Mouse (Mus musculus): ENCODE measurements around the gene Kctd11. TPM values are rescaled to one million over a fixed set of nuclear protein-coding genes. Genes with fewer than 3 reads are reported as not detected.

The Kctd11 gene
- polyA plus RNA-seq, 1 experiment = 19.1 TPM

GRCm38 (mm10) chr11:69901993-69902392 is 20.8 kb upstream of the Kctd11 start:
- under 1% methylated on average over 39 of the region's 39 CpGs for WGBS
- DNase-seq = no peak
- TF ChIP-seq POLR2A (IDR thresholded peaks at IDR 0.05; ENCODE audit: borderline replicate concordance, extremely low read depth, low read depth, low read length) (no peak), CTCF (IDR thresholded peaks at IDR 0.05; ENCODE audit: insufficient read depth, low read length) (no peak)
- Histone ChIP-seq H3K4me1 (ENCODE audit: control insufficient read depth, insufficient read depth, low read length) (peaks cover 3% of the 10 kb centered on the region; the same call in 1 of the 2 replicates), H3K4me3 (replicated peaks; ENCODE audit: extremely low read depth, low read depth, low read length) (peak overlapping the region; percentile 77)

GRCm38 (mm10) chr11:69901406-69901846 is 20.2 kb upstream of the Kctd11 start:
- WGBS = under 1% methylated on average over 42 of the region's 42 CpGs
- peak; percentile 91 for DNase-seq
- H3K4me3 ChIP-seq (replicated peaks; ENCODE audit: extremely low read depth, low read depth, low read length) = peak overlapping the region; percentile 77
- H3K4me1 ChIP-seq (ENCODE audit: control insufficient read depth, insufficient read depth, low read length) = peaks cover 3% of the 10 kb centered on the region; the same call in 1 of the 2 replicates
- TF ChIP-seq POLR2A (IDR thresholded peaks at IDR 0.05; ENCODE audit: borderline replicate concordance, extremely low read depth, low read depth, low read length) (peak; percentile 89; the same call in 1 of the 2 replicates), CTCF (IDR thresholded peaks at IDR 0.05; ENCODE audit: insufficient read depth, low read length) (no peak)

- H3K4me3 ChIP-seq (replicated peaks; ENCODE audit: extremely low read depth, low read depth, low read length) = peak within 1 kb of the TSS; percentile 77
- peaks cover 3% of the 10 kb centered on the region; the same call in 1 of the 2 replicates for H3K4me1 ChIP-seq (ENCODE audit: control insufficient read depth, insufficient read depth, low read length)
- DNase-seq = peak; percentile 86
- TF ChIP-seq CTCF (IDR thresholded peaks at IDR 0.05; ENCODE audit: insufficient read depth, low read length) (no peak), POLR2A (IDR thresholded peaks at IDR 0.05; ENCODE audit: borderline replicate concordance, extremely low read depth, low read depth, low read length) (peak; percentile 74; the same call in 1 of the 2 replicates)
- under 1% methylated on average over 38 of the region's 38 CpGs for WGBS
These were observed 19.5 kb upstream of the Kctd11 start, which contains the start of the genes 2810408A11Rik and Neurl4 for GRCm38 (mm10) chr11:69900471-69901405. Gene 2810408A11Rik (minus strand): TSS chr11:69900987. Gene Neurl4 (plus strand): TSS chr11:69901072.

- 33% methylated on average over 4 of the region's 4 CpGs for WGBS
- TF ChIP-seq POLR2A (IDR thresholded peaks at IDR 0.05; ENCODE audit: borderline replicate concordance, extremely low read depth, low read depth, low read length) (no peak), CTCF (IDR thresholded peaks at IDR 0.05; ENCODE audit: insufficient read depth, low read length) (no peak)
- H3K4me3 ChIP-seq (replicated peaks; ENCODE audit: extremely low read depth, low read depth, low read length) = no peak overlapping the region
- DNase-seq = no peak
- H3K4me1 ChIP-seq (ENCODE audit: control insufficient read depth, insufficient read depth, low read length) = peaks cover 3% of the 10 kb centered on the region; the same call in 1 of the 2 replicates
These were observed 18.7 kb upstream of the Kctd11 start for GRCm38 (mm10) chr11:69899870-69900269.

- Histone ChIP-seq H3K4me3 (replicated peaks; ENCODE audit: extremely low read depth, low read depth, low read length) (peak within 1 kb of the TSS; percentile 54), H3K4me1 (ENCODE audit: control insufficient read depth, insufficient read depth, low read length) (0 out of 2 replicates have a peak, but pooled peaks cover 1% of the 10 kb centered on the region)
- TF ChIP-seq POLR2A (IDR thresholded peaks at IDR 0.05; ENCODE audit: borderline replicate concordance, extremely low read depth, low read depth, low read length) = no peak
- TF ChIP-seq CTCF (IDR thresholded peaks at IDR 0.05; ENCODE audit: insufficient read depth, low read length) = no peak
- no peak for DNase-seq
- 61% methylated on average over 4 of the region's 4 CpGs for WGBS
These were observed 14.1 kb upstream of the Kctd11 start, which contains the start of gene Acap1 for GRCm38 (mm10) chr11:69895291-69895690. Gene Acap1 (minus strand): TSS chr11:69895539.

GRCm38 (mm10) chr11:69894671-69895070 is 13.5 kb upstream of the Kctd11 start:
- WGBS = 66% methylated on average over 5 of the region's 5 CpGs
- no peak for TF ChIP-seq POLR2A (IDR thresholded peaks at IDR 0.05; ENCODE audit: borderline replicate concordance, extremely low read depth, low read depth, low read length)
- no peak for TF ChIP-seq CTCF (IDR thresholded peaks at IDR 0.05; ENCODE audit: insufficient read depth, low read length)
- peak overlapping the region; percentile 54 for H3K4me3 ChIP-seq (replicated peaks; ENCODE audit: extremely low read depth, low read depth, low read length)
- DNase-seq = no peak
- H3K4me1 ChIP-seq (ENCODE audit: control insufficient read depth, insufficient read depth, low read length) = no peaks in the 10 kb centered on the region

- no peak for TF ChIP-seq CTCF (IDR thresholded peaks at IDR 0.05; ENCODE audit: insufficient read depth, low read length)
- TF ChIP-seq POLR2A (IDR thresholded peaks at IDR 0.05; ENCODE audit: borderline replicate concordance, extremely low read depth, low read depth, low read length) = no peak
- WGBS = 40% methylated on average over 4 of the region's 4 CpGs
- Histone ChIP-seq H3K4me1 (ENCODE audit: control insufficient read depth, insufficient read depth, low read length) (no peaks in the 10 kb centered on the region), H3K4me3 (replicated peaks; ENCODE audit: extremely low read depth, low read depth, low read length) (no peak overlapping the region)
- no peak for DNase-seq
These were observed 10.3 kb upstream of the Kctd11 start for GRCm38 (mm10) chr11:69891482-69891881.

GRCm38 (mm10) chr11:69886907-69887635 is 5.9 kb upstream of the Kctd11 start:
- WGBS = 66% methylated on average over 8 of the region's 8 CpGs
- no peak overlapping the region for H3K4me3 ChIP-seq (replicated peaks; ENCODE audit: extremely low read depth, low read depth, low read length)
- DNase-seq = peak; percentile 40
- H3K4me1 ChIP-seq (ENCODE audit: control insufficient read depth, insufficient read depth, low read length) = peaks cover 3% of the 10 kb centered on the region; the same call in 1 of the 2 replicates
- peak; percentile 52 for TF ChIP-seq CTCF (IDR thresholded peaks at IDR 0.05; ENCODE audit: insufficient read depth, low read length)
- TF ChIP-seq POLR2A (IDR thresholded peaks at IDR 0.05; ENCODE audit: borderline replicate concordance, extremely low read depth, low read depth, low read length) = no peak

- no peak overlapping the region for H3K4me3 ChIP-seq (replicated peaks; ENCODE audit: extremely low read depth, low read depth, low read length)
- WGBS = 74% methylated on average over 8 of the region's 8 CpGs
- no peak for DNase-seq
- H3K4me1 ChIP-seq (ENCODE audit: control insufficient read depth, insufficient read depth, low read length) = peaks cover 6% of the 10 kb centered on the region; the same call in 1 of the 2 replicates
- no peak for TF ChIP-seq CTCF (IDR thresholded peaks at IDR 0.05; ENCODE audit: insufficient read depth, low read length)
- no peak for TF ChIP-seq POLR2A (IDR thresholded peaks at IDR 0.05; ENCODE audit: borderline replicate concordance, extremely low read depth, low read depth, low read length)
These were observed 3.5 kb upstream of the Kctd11 start for GRCm38 (mm10) chr11:69884663-69885062.
